Mouse (Mus musculus) liver, postnatal 0 days (tissue): ENCODE results near the gene Slc25a35.
"Not testable (repeated sequence)": the region's sequence is repeated elsewhere in the genome, so short reads cannot be mapped to it uniquely, and the experiment has no call there.

ENCODE experiments used
- CTCF ChIP-seq: sonication (generic); IDR thresholded peaks from 2 replicates; pipeline ENCODE4 v1.5.1; 2016; ENCODE audit warnings: antibody characterized with exemption, low read depth
- EP300 ChIP-seq: IDR thresholded peaks from 2 replicates; pipeline ENCODE4 v1.6.1; 2016; ENCODE audit warnings: antibody characterized with exemption, low read depth, mild to moderate bottlenecking

- not testable (repeated sequence) for TF ChIP-seq CTCF, EP300
Measured at GRCm38 (mm10) chr11:69006575-69006974, 38.6 kb downstream of the Slc25a35 start.
